ENCODE assay signal across 8 mouse cellular contexts in the genomic region with DNA sequence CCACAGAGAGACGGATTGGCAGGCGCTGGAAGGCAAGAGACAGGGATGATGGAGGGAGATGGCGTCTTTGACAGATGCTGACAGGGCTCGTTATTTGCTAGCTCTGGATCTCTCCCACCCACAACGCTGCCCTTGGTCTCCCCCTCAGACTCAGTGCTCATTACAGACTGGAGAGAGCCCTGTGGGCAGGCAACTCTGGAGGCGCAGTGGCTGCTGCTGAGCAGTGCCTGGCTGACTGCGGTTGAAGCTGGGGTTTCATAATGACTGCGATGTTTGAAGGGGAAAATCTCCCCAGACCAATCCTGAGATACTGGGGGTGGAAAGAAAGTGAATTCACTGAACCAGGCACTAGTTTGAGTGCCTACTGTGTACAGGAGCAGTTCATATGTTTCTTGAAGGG. TPM values are rescaled to one million over a fixed set of nuclear protein-coding genes. Genes with fewer than 3 reads are reported as not detected.
DNase-seq lines count a peak whose midpoint lies in the region; ATAC-seq and TF ChIP-seq lines count a peak whose summit lies in the region.
"Had no signal": no experiment of that assay in that cellular context is flagged by ENCODE, and none has a peak within 500 bp of the region (broad histone marks: within the 10 kb centered on the region; RNA-seq: fewer than 3 reads in every experiment).

No protein-coding gene starts in this region.

- TF ChIP-seq EP300 in CH12.LX (IDR thresholded peaks at IDR 0.05; ENCODE audit: low read length) = peak; percentile 95

- peak; percentile 95 for DNase-seq in CH12.LX (ENCODE audit: extremely low read depth)
- no peak for DNase-seq in hindbrain, postnatal 0 days (ENCODE audit: low spot score)
- peak; percentile 21 for DNase-seq in midbrain, postnatal 0 days (ENCODE audit: low spot score)
- DNase-seq in kidney, postnatal 25 days = no peak
- DNase-seq in lung, postnatal 10 days = no peak

- dilution Hi-C loops in CH12.LX (cut with MboI; ENCODE audit: extremely low pct_ligation_motif_present, extremely low pct_unique_long_range_greater_than_20kb, low sequenced_read_pairs) = no loop called here

- TF ChIP-seq CTCF in CH12.LX (conservative IDR thresholded peaks at IDR 0.05 in 1 of 2, IDR thresholded peaks at IDR 0.05 in 1 of 2; ENCODE audit: low read depth in 2 of 2, low read length in 2 of 2) = no peak
- no peak for TF ChIP-seq CTCF in hindbrain, postnatal 0 days (IDR thresholded peaks at IDR 0.05; ENCODE audit: low read depth)
- no peak for TF ChIP-seq CTCF in midbrain, postnatal 0 days (IDR thresholded peaks at IDR 0.05)

- TF ChIP-seq RAD21 in CH12.LX (IDR thresholded peaks at IDR 0.05; ENCODE audit: low read depth, low read length) = no peak

- H3K9ac ChIP-seq in CH12.LX (ENCODE audit: insufficient read depth, low read depth) = 0 out of 2 replicates have a peak overlapping the region, but pooled peaks have one; percentile 2
- H3K9ac ChIP-seq in forebrain, embryonic 12.5 days = no peak overlapping the region
- H3K9ac ChIP-seq in hindbrain, postnatal 0 days (replicated peaks; ENCODE audit: low read length) = no peak overlapping the region
- no peak overlapping the region for H3K9ac ChIP-seq in midbrain, postnatal 0 days (replicated peaks; ENCODE audit: low read length, poor library complexity, severe bottlenecking)
- H3K9ac ChIP-seq in intestine, embryonic 16.5 days (ENCODE audit: low read depth, low read length) = no peak overlapping the region
- H3K9ac ChIP-seq: liver, postnatal 0 days had no signal

- no peak for ATAC-seq in forebrain, embryonic 12.5 days (ENCODE audit: low FRiP score)
- no peak for ATAC-seq in hindbrain, postnatal 0 days
- ATAC-seq in midbrain, postnatal 0 days (ENCODE audit: low FRiP score) = peak; percentile 29; the same call in 1 of the 2 replicates
- ATAC-seq in intestine, embryonic 16.5 days = no peak

- no peaks in the 10 kb centered on the region for H3K79me2 ChIP-seq in CH12.LX (replicated peaks; ENCODE audit: control insufficient read depth, extremely low read depth, insufficient read depth, poor library complexity, severe bottlenecking)

- H3K4me1 ChIP-seq in CH12.LX (ENCODE audit: control insufficient read depth in 1 of 2, insufficient read depth in 2 of 2) = peaks cover 16 to 45% of the 10 kb centered on the region in 2 experiments
- H3K4me1 ChIP-seq in forebrain, embryonic 12.5 days = peaks cover 56% of the 10 kb centered on the region
- H3K4me1 ChIP-seq in hindbrain, postnatal 0 days (ENCODE audit: insufficient read depth, low read length) = peaks cover 20% of the 10 kb centered on the region
- peaks cover 27% of the 10 kb centered on the region for H3K4me1 ChIP-seq in midbrain, postnatal 0 days (ENCODE audit: insufficient read depth, low read length)
- H3K4me1 ChIP-seq in intestine, embryonic 16.5 days (ENCODE audit: control insufficient read depth, insufficient read depth, low read length) = peaks cover 14% of the 10 kb centered on the region; the same call in 1 of the 2 replicates

- no peak overlapping the region for H3K4me3 ChIP-seq in CH12.LX (replicated peaks in 1 of 3; ENCODE audit: low read depth in 2 of 3, low read length in 2 of 3, poor library complexity in 1 of 3)
- H3K4me3 ChIP-seq in forebrain, embryonic 12.5 days (replicated peaks) = no peak overlapping the region
- H3K4me3 ChIP-seq in hindbrain, postnatal 0 days (ENCODE audit: low read length) = no peak overlapping the region
- H3K4me3 ChIP-seq in midbrain, postnatal 0 days (ENCODE audit: low read depth, low read length) = no peak overlapping the region
- H3K4me3 ChIP-seq in intestine, embryonic 16.5 days (ENCODE audit: low read length) = no peak overlapping the region

- WGBS in forebrain, embryonic 12.5 days = 13% methylated on average over 8 of the region's 8 CpGs
- 19% methylated on average over 8 of the region's 8 CpGs for WGBS in hindbrain, postnatal 0 days
- 17% methylated on average over 8 of the region's 8 CpGs for WGBS in midbrain, postnatal 0 days
- WGBS in intestine, embryonic 16.5 days = 26% methylated on average over 8 of the region's 8 CpGs

- peaks cover 73% of the 10 kb centered on the region for H3K27me3 ChIP-seq in CH12.LX (replicated peaks)
- H3K27me3 ChIP-seq in forebrain, embryonic 12.5 days = peaks cover 86% of the 10 kb centered on the region
- no peaks in the 10 kb centered on the region for H3K27me3 ChIP-seq in hindbrain, postnatal 0 days (ENCODE audit: insufficient read depth, low read length)
- no peaks in the 10 kb centered on the region for H3K27me3 ChIP-seq in midbrain, postnatal 0 days (ENCODE audit: insufficient read depth, low read length)
- H3K27me3 ChIP-seq in intestine, embryonic 16.5 days (replicated peaks; ENCODE audit: control insufficient read depth, insufficient read depth, low read length) = peaks cover 60% of the 10 kb centered on the region

- 0 out of 2 replicates have a peak, but pooled peaks have one; percentile 15 for TF ChIP-seq POLR2A in CH12.LX (IDR thresholded peaks at IDR 0.05; ENCODE audit: low read depth, low read length)

- no peak overlapping the region; the same call in 1 of the 2 replicates for H3K27ac ChIP-seq in CH12.LX (ENCODE audit: insufficient read depth, low read depth)
- H3K27ac ChIP-seq in forebrain, embryonic 12.5 days = peak overlapping the region; percentile 76
- peak overlapping the region; percentile 95 for H3K27ac ChIP-seq in hindbrain, postnatal 0 days
- peak overlapping the region; percentile 98 for H3K27ac ChIP-seq in midbrain, postnatal 0 days (ENCODE audit: low read depth, low read length)
- H3K27ac ChIP-seq in intestine, embryonic 16.5 days (ENCODE audit: low read length) = no peak overlapping the region

- no peaks in the 10 kb centered on the region for H3K36me3 ChIP-seq in CH12.LX (replicated peaks in 1 of 2; ENCODE audit: control insufficient read depth in 1 of 2, insufficient read depth in 1 of 2, low read length in 1 of 2)
- H3K36me3 ChIP-seq in forebrain, embryonic 12.5 days (replicated peaks) = no peaks in the 10 kb centered on the region
- no peaks in the 10 kb centered on the region for H3K36me3 ChIP-seq in hindbrain, postnatal 0 days (ENCODE audit: insufficient read depth, low read length)
- H3K36me3 ChIP-seq in midbrain, postnatal 0 days (ENCODE audit: insufficient read depth, low read length) = no peaks in the 10 kb centered on the region
- no peaks in the 10 kb centered on the region for H3K36me3 ChIP-seq in intestine, embryonic 16.5 days (ENCODE audit: control insufficient read depth, insufficient read depth, low read length)

- H3K9me3 ChIP-seq in CH12.LX (replicated peaks; ENCODE audit: low read length) = no peaks in the 10 kb centered on the region
- no peaks in the 10 kb centered on the region for H3K9me3 ChIP-seq in forebrain, embryonic 12.5 days
- H3K9me3 ChIP-seq in hindbrain, postnatal 0 days (ENCODE audit: low read length) = no peaks in the 10 kb centered on the region
- H3K9me3 ChIP-seq in midbrain, postnatal 0 days (ENCODE audit: low read length) = no peaks in the 10 kb centered on the region
- H3K9me3 ChIP-seq in intestine, embryonic 16.5 days (ENCODE audit: control insufficient read depth, low read length) = no peaks in the 10 kb centered on the region

- in situ Hi-C loops in CH12.LX (cut with MboI; ENCODE audit: low pct_ligation_motif_present, low pct_unique_long_range_greater_than_20kb, low sequenced_read_pairs) = loop anchor here (5.0 to 25.0 kb wide), 2 partner anchors 41 to 419 kb away; partner anchors contain the start of gene Smug1

- peak overlapping the region; percentile 73 for H3K4me2 ChIP-seq in CH12.LX (ENCODE audit: insufficient read depth, low read depth, poor library complexity, severe bottlenecking)
- 0 out of 2 replicates have a peak overlapping the region, but pooled peaks have one; percentile 2 for H3K4me2 ChIP-seq in forebrain, embryonic 12.5 days
- H3K4me2 ChIP-seq in hindbrain, postnatal 0 days (ENCODE audit: low read depth, low read length) = no peak overlapping the region
- H3K4me2 ChIP-seq in midbrain, postnatal 0 days (ENCODE audit: low read depth, low read length, poor library complexity, severe bottlenecking) = no peak overlapping the region
- no peak overlapping the region for H3K4me2 ChIP-seq in intestine, embryonic 16.5 days (ENCODE audit: low read depth, low read length)

TF ChIP-seq in CH12.LX, 34 proteins besides CTCF, POLR2A, EP300 and RAD21 (continues in another document):
- TF ChIP-seq JUN (IDR thresholded peaks at IDR 0.05; ENCODE audit: insufficient read depth, low read depth, low read length) (peak; percentile 83), CHD2 (IDR thresholded peaks at IDR 0.05; ENCODE audit: low read length) (peak; percentile 80), ZNF384 (IDR thresholded peaks at IDR 0.05; ENCODE audit: low read depth, low read length) (no peak), USF1 (IDR thresholded peaks at IDR 0.05; ENCODE audit: low read depth, low read length) (no peak), ZKSCAN1 (IDR thresholded peaks at IDR 0.05; ENCODE audit: borderline replicate concordance, low read depth, low read length) (peak; percentile 55; the same call in 1 of the 2 replicates), ZC3H11A (IDR thresholded peaks at IDR 0.05; ENCODE audit: low read depth, low read length) (no peak), SIN3A (IDR thresholded peaks at IDR 0.05; ENCODE audit: low read length) (peak; percentile 71), MAX (IDR thresholded peaks at IDR 0.05; ENCODE audit: low read length) (peak; percentile 58; the same call in 1 of the 2 replicates), MYC (IDR thresholded peaks at IDR 0.05; ENCODE audit: low read depth, low read length) (0 out of 2 replicates have a peak, but pooled peaks have one; percentile 52), ELF1 (IDR thresholded peaks at IDR 0.05; ENCODE audit: low read depth, low read length) (peak; percentile 39; the same call in 1 of the 2 replicates), ETS1 (conservative IDR thresholded peaks at IDR 0.05; ENCODE audit: low read depth, low read length) (peak; percentile 80), IRF4 (IDR thresholded peaks at IDR 0.05; ENCODE audit: low read depth, low read length) (peak; percentile 99), TCF12 (IDR thresholded peaks at IDR 0.05; ENCODE audit: low read depth, low read length) (peak; percentile 78), POLR2AphosphoS2 (IDR thresholded peaks at IDR 0.05; ENCODE audit: low read depth, low read length) (no peak)

RNA-seq across cellular contexts. Expression of gene Calcoco1, which starts 21.2 kb away (rescaled TPM):
- total RNA-seq in CH12.LX (2012; rRNA removed) (2.7 and 8.5 TPM in 2 replicates), CH12.LX (2014; rRNA removed) (3.6 and 4.5 TPM in 2 replicates)
- polyA plus RNA-seq in CH12.LX (2012; ENCODE audit: insufficient read length, low read depth) = 7.6 and 9.7 TPM in 2 replicates
- 38.8 and 42.7 TPM in 2 replicates for polyA plus RNA-seq in forebrain, embryonic 12.5 days (2016; fragmentation: Nextera tagmentation; extraction: Ambion mirVana)
- total RNA-seq in hindbrain, postnatal 0 days (2014; rRNA removed) = 26.6 and 32.4 TPM in 2 replicates
- polyA plus RNA-seq in hindbrain, postnatal 0 days (2015; fragmentation: Nextera tagmentation; extraction: Ambion mirVana) = 29.8 and 30.3 TPM in 2 replicates
- total RNA-seq in midbrain, postnatal 0 days (2014; rRNA removed) = 34.4 and 34.7 TPM in 2 replicates
- polyA plus RNA-seq in midbrain, postnatal 0 days (2015; fragmentation: Nextera tagmentation; extraction: Ambion mirVana) = 27.1 and 27.2 TPM in 2 replicates
- 26.5 and 27.0 TPM in 2 replicates for polyA plus RNA-seq in intestine, embryonic 16.5 days (2015; fragmentation: Nextera tagmentation; extraction: Ambion mirVana)

Comparison
In these comparisons a context has a peak if more than half of its experiments do, and no peak if none do; other contexts are left out.
1. DNase-seq: peak in CH12.LX (single experiment) and midbrain, postnatal 0 days (single experiment); none in hindbrain, postnatal 0 days (single experiment), kidney, postnatal 25 days (0 of 2) and lung, postnatal 10 days (single experiment).
2. H3K27ac ChIP-seq: peak in forebrain, embryonic 12.5 days (single experiment), hindbrain, postnatal 0 days (single experiment) and midbrain, postnatal 0 days (single experiment); none in CH12.LX (single experiment) and intestine, embryonic 16.5 days (single experiment).
3. H3K4me2 ChIP-seq: peak in CH12.LX (single experiment) and forebrain, embryonic 12.5 days (single experiment); none in hindbrain, postnatal 0 days (single experiment), midbrain, postnatal 0 days (single experiment) and intestine, embryonic 16.5 days (single experiment).